Mouse (Mus musculus) brain, adult 2 months (tissue): ENCODE data around the gene Ngrn.

ENCODE experiments used
- DNase-seq: peaks from one replicate; pipeline ENCODE4 v3.0.0; 2011; ENCODE audit warnings: low read depth, low spot score

Gene Ngrn

DNA sequence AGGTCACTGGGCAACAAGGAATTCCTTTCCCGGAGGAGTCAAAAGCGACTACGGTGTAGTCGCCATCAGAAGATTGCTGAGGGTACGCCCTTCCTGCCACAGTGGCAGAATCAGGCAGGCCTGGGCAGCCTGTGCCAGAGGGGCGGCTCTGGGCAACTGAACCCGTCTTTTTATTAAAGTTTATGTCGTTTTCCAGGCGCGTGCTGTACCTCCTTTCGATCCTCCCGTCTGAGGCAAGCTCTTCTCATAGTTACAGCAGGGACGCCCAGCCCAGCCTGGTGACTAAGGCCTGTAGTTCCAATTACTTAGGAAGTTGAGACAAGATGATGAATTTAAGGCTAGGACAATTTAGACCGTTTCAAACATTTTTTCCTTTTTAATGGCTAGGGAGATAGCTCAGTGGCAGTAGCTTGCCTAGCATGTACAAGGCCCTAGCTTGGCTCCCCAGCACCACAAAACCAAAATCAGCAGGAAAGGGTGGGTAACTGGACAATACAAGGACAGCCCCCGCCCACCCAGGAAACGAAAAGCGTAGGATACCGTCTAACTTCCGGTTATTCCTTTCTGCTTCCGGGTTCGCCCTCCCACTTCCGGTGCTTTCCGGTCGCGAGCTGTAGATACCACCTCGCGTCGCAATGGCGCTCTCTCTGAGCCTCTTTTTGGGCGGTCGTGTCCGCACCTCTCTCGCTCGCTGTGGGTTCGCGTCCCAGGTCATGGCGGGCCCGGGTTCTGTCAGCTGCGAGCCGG, at the start of gene Ngrn:
TSS of gene Ngrn (plus strand) at position 591 of the 747 bp plus-strand sequence.
- peak; percentile 95 for DNase-seq

DNA sequence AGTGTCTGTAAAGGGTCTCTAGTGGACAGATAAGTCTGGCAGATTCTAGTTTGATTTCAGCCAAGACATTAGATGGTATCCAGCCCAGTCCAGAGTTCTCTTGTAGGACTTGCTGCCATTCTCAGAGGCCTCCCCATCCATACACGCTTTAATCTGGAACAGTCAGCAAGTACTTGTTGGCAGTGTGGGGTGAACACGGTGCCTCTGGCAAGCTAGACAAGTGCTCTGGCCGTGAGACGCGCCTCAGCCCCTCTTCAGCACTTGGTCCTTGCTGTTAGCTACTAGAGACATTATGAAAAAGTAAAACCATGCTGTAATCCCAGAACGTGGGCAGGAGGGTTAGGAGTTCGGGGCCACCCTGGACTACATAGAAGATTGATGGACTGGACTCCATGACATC, 47.4 kb upstream of the Ngrn start:
- no peak for DNase-seq

DNA sequence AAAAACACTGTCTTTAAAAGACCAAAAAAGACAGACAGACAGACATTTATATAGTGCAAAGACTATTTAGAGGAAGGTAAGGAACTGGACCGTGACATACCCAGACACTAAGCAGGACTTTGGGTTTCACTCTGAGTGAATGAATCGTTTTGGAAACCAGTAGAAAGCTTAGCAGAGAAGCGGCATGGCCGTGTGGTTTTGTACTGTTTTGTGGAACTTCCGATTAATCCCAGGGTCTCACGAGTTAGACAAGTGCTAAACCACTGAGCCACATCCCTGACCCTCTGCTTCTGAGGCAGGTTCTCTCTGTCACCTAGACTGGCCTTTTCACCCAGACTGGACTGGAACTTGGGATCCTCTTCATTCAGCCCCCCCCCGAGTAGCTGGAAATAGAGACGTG, 46.6 kb upstream of the Ngrn start:
- no peak for DNase-seq

DNA sequence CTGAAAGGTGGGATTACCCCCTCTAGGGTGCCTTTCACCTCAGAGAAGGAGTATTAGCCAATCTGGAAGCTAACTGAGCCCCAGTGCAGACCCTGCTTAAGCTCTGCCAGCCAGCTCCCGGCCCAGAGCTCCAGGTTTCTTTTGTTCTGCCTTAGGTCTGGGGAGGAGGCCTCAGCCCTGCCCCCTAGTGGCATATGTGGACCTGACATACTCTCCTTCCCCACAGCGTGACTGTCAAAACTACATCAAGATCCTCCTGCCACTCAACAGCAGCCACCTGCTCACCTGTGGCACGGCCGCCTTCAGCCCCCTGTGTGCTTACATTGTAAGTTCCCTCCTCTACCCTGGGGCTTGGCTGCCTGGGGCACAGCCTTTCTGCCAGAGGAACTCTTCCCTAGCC, 45.6 kb upstream of the Ngrn start:
- peak; percentile 81 for DNase-seq

DNA sequence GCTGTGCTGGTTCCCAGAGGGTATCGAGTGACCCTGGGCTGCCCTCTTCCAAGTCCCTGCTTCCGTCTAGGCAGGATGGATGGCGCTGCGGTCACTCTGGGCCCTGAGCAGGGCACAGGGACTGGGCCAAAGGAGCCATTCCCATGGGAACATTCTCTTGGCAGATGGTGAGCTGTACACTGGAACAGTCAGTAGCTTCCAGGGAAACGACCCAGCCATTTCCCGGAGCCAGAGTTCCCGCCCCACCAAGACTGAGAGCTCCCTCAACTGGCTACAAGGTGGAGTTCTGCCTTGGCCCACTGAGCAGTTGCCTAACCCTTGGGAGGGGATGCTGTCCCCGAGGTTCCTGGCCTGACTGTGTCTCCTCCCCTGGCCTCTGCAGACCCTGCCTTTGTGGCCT, 44.4 kb upstream of the Ngrn start:
- peak; percentile 30 for DNase-seq

DNA sequence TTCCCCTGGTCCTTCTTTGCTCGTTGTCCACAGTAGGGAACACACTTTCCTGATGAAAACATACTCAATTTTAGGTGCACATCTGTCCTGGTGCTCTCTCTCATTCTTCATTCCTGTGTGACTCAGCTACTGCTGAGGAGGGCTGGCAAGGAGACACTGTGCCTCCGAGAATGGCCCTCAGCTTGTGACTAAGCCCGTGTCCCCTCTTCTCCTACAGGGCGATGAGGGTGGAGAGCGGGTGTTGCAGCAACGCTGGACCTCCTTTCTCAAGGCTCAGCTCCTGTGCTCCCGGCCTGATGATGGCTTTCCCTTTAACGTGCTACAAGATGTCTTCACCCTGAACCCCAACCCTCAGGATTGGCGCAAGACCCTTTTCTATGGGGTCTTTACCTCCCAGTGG, 42.3 kb upstream of the Ngrn start:
- DNase-seq: no peak

DNA sequence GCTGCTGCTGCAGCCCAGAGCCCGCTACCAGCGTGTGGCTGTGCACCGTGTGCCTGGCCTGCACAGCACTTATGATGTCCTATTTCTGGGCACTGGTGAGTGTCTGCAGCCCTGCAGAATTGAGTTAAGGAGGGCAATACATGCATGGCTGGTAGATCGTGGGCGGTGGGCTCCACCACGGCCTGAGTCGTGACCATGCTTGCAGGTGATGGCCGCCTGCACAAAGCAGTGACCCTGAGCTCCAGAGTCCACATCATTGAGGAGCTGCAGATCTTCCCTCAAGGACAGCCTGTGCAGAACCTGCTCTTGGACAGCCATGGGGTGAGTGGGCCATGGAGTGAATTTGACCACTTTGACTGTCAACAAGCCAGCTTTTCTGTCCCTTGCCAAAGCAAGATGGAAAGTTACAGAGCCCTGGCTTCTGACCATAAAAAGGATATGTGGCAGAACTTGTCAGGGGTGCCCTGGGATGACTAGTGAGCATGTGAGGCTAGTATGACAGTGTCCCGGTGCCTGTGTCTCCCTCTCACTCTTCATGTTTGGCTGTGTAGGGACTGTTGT, 40.7 kb upstream of the Ngrn start:
- no peak for DNase-seq

DNA sequence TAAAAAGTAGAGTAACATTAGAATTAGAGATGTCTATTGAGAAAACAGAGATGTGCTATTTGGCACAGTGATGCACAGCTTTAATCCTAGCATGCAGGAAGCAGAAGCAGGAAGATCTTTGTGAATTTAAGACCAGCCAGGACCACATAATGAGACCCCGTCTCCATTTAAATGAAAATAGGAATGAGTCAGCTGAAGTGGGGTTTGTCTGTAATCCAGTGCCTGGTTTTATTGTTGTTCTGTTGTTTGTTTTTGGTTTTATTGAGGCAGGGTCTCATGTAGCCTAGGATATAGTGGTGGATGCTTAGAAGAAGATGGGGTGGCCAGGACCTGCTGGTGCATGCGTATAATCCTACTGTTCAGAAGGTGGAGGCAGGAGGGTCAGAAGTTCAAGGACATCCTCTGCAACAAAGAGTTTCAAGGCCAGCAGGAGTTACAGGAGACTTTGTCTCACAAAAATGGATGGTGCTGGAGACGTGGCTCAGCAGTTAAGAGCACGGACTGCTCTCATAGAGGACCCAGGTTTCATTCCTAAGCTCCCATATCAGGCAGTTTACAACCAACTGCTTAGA, 39.8 kb upstream of the Ngrn start:
- no peak for DNase-seq

DNA sequence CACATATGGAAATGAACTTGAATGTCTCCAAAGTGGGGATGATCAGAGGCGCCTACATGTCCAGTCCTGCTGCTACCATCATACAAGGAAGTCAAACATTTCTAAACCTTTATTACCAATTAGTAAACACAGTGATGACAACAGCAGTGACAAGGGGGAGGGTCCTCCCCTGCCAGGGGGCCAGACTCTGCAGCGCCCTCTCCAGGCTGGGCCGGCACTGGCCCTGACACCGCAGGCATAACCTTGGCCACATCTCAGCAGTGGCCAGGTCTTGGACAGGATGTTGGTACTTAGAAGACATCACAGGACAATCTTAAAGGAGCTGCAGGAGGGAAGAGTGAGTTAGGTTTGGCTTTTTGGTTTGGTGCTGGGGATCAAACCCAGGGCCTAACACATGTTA, 34.0 kb upstream of the Ngrn start:
- DNase-seq: no peak

DNA sequence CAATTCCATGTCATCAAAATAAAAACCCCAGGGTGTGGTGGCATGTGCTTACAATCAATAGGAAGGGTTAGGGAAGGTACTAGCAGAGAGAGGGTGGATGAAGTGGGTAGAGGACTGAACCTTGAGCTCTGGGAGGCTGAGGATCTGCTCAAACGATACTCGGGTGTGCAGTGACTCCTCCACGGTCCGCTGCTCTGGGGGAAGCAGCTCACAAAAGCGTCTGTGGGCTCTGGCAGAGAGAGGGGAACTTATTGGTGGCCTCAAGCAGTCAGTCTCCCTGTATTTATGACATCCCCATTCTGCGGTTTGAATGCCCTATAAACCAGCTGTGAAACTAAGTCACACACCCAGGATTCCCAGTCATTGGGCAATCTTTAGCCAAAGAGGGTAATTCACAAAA, 30.8 kb upstream of the Ngrn start:
- DNase-seq: no peak

DNA sequence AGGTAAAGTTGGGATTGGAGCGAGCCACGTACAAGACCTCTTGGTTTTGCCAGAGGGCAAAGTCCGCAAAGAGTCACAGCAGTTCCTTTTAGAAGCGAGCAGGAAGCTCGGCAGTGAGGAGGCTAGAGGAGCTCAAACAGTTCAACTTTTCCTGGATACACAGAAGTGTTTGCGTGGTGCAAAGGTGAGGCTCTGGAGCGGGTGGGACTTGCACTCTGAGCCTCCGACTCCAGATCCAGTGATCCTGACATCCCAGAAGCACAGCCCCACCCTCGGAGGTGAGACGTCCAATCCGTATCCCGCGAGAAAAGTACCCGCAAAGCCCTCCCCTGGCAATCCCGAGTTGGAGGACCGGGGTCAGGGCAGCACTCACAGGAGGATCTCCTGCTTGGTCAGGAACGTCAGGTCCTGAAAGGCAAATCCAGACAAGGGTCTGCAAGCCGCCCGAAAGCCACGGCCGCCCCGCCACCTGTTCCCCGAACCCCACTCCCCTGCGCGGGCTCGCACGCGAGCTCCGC, 29.0 kb upstream of the Ngrn start:
- peak; percentile 36 for DNase-seq

DNA sequence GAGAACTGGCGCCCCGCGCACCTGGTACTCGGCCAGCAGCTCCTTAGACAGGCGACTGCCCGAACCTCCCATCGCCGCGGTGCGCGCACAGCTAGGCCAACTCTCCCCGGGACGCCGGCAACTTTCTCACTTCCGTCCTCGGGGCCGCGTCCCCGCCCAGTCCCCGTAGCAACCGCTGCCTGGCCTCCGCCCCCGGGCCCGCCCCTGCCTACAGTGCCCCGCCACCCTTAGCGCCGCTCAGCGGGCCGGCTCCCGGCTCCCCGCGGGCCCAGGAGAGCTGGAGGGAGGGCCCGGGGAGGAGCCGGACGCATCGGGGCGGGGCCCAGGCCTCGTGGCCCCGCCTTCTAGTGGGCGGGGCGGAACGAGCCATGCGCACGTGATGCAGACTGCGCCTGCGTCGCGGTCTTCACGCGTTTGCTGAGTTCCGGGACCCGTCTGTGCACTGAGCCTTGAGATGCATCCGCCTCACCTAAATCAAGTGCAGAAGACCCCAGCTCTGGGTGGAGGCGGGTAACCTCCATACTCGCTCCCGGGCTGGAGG, 28.5 kb upstream of the Ngrn start, which contains the start of the genes Cib1 and Gdpgp1:
TSS of gene Cib1 (minus strand) at position 325 of the 541 bp plus-strand sequence.
TSS of gene Gdpgp1 (plus strand) at position 377 of the 541 bp plus-strand sequence.
- peak; percentile 96 for DNase-seq

DNA sequence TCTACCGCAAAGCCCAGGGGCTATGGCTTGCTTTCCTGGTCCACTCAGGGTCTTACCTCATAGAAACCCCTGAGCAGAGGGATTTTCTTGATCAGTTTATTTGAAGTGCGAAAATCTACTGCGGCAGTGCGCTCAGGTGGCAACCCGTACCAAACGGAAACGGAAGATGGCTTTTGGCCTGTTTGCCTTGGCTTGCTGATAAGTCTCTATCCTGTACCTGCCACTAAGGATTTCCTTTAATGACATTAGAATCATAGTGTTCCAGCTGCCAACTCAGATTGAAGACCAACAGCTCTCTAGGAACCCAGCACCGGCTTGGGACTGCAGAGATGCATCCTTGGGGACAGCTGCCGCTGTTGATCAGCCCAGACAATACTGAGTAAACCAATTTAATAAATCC, 27.2 kb upstream of the Ngrn start:
- DNase-seq: no peak

DNA sequence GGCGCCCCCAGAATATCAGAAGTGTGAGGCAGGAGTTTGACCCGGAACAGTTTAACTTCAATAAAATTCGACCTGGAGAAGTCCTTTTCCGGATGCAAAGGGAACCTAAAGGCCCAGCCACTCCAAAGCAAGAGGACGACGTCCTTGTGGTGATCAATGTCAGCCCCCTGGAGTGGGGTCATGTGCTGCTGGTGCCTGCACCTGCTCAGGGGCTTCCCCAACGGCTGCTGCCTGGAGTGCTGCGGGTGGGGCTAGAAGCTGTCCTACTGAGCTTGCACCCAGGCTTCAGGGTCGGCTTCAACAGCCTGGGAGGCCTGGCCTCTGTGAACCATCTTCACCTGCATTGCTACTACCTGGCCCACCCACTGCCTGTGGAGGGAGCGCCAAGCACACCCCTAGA, 22.5 kb upstream of the Ngrn start:
- DNase-seq: no peak

DNA sequence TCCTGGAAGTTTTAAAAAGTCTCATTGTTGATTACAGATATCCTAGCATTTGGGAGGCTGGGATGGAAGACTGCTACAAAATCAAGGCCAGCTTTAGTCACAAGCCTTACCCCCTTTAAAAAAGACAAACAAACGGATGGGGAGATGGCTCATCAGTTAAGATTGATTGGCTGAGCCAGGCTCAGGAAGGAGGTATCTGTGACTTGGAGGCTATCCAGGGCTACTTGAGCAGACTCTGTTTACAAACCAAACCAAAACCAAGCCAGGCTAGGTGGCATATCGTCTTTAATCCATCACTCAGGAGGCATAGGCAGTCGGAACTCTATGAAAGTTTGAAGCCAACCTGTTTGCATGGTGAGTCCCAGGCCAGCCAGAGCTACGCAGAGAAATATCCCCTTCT, 19.4 kb upstream of the Ngrn start:
- no peak for DNase-seq

DNA sequence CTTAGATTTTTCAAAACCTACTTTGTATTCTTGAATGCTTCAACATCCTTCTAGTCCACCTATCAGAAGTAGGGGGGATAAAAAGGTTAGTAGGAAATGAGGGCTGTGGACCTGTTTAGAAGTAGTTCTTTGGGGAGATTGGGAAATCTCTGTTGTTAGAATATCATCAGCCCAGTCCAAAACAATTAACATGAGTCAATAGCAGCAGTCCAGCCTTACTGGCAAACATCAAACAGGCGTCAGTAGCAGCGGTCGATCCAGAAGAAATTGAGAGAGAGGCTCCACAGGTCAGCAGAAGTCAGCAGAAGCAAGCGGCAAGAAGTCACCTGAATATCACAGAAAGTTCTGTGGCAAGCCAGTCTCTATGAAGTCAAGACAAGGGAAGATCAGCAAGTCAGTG, 16.2 kb upstream of the Ngrn start:
- DNase-seq: no peak

DNA sequence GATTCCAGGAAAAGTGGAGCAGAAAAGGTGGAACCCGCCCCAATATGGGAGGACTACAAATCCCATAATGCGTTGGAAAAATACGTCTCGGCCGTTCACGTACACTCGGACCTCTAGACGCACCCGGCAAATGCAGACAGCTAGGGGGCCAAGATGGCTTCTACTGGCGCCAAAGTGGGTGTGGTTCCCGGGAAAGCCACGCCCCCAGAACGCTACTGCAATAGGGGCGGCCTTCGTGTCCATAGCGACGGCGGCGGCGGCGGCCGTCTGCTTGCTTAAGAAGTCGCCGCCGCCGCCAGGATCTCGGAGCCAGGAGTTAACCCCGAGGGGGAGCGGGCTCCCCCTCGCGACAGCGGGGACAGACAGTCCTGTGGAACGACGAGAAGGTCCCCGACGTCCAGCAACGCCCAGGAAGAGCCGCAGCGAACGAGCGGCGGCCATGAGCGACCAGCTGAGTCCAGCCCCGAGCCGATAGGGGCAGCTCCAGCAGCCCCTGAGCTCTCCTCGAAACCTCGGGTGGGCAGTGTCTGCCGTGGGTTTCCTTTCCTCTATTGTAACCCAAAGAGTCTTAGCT, 14.8 kb upstream of the Ngrn start, which contains the start of gene Ttll13:
TSS of gene Ttll13 (plus strand) at position 229 of the 574 bp plus-strand sequence.
- peak; percentile 99 for DNase-seq

DNA sequence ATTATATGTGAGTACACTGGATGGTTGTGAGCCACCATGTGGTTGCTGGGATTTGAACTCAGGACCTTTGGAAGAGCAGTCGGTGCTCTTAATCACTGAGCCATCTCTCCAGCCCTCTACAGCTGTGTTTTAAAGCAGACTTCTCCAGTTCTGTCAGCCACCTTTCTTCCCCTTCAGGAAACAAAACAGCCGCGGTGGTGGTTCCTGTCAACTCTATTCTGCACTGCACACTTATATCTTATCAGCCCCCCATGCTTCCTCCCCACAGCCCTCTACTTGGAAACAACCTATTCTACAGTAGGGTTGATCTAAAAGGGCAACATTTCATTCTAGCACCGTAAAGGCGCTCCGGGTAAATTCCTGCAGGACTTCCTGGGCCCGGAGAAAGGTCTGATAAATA, 14.2 kb upstream of the Ngrn start:
- no peak for DNase-seq

DNA sequence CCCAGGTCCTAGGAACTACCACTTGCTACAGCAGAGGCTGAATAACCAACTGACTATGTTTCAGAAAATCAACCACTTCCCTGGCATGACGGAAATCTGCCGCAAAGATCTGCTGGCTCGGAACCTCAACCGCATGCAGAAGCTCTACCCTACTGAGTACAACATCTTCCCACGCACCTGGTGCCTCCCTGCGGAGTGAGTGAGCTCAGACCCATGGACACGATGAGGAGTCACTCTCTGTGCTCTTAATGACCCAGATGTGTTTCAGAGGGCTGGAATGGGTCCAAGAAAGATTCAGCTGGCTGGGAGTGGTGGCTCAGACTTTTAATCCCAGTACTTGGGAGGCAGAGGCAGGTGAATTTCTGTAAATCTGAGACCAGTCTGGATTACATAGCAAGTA, 8.6 kb upstream of the Ngrn start:
- no peak for DNase-seq

DNA sequence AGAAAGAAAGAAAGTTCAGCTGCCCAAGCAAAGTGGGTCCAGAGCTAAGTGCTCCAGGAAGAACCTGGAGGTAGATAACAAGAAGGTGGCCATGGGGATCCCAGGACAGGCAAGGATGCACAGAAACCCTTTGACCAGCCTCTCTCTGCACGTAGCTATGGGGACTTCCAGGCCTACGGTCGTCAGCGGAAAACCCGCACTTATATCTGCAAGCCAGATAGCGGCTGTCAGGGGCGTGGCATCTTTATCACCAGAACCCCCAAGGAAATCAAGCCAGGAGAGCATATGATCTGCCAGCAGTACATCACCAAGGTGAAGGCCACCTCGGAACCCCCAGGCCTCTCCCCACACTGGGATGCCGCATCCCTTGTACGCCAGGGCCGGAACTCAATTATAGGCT, 8.1 kb upstream of the Ngrn start:
- DNase-seq: no peak

DNA sequence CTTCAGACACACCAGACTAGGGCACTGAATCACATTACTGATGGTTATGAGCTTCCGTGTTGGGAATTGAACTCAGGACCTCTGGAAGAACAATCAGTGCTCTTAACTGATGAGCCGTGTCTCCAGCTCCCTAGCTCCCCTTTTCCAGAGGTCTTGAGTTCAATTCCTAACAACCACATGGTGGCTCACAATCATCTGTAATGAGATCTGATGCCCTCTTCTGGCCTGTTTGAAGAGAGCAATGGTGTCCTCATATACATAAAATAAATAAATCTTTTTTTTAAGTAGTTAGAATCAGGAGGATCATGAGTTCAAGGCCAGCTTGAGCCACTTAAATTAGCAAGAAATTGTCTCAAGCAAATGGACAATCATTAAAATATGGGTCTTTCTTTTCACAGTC, 5.0 kb upstream of the Ngrn start:
- no peak for DNase-seq

DNA sequence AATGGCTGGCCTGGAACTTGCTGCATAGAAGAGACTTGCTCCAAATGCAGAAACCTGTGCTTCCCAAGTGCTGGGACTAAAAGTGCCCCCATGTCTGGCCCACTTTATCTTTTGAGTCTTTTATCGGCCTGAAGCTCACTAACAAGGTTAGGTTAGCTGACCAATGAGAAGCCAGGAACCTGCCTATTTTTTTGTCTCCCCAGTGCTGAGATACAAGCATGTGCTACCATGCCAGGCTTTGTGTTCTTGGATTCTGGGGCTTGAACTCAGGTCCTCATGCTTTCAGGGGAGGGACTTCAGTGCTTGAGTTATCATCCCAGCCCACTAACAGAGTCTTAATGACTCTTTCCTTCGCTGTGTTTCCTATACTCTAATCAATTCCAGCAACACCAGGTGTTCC, 3.3 kb upstream of the Ngrn start:
- DNase-seq: no peak
